Mouse (Mus musculus): ENCODE measurements around the gene Phb2. TPM values are rescaled to one million over a fixed set of nuclear protein-coding genes. Genes with fewer than 3 reads are reported as not detected.
A peak's percentile ranks its signal among the peaks of the same experiment; 100 is the strongest.

The Phb2 gene
- 237 and 245 TPM in 2 replicates for polyA plus RNA-seq (2014; fragmentation: Nextera tagmentation; extraction: Ambion mirVana)

- under 1% methylated on average over 68 of the region's 76 CpGs for WGBS
- Histone ChIP-seq H3K9ac (ENCODE audit: low read length) (peak within 1 kb of the TSS; percentile 95), H3K4me3 (ENCODE audit: low read depth, low read length) (peak within 1 kb of the TSS; percentile 98), H3K36me3 (ENCODE audit: control insufficient read depth, insufficient read depth, low read length) (peaks cover 43% of the 10 kb centered on the region), H3K27ac (ENCODE audit: low read depth, low read length) (peak within 1 kb of the TSS; percentile 58), H3K9me3 (replicated peaks; ENCODE audit: control insufficient read depth, low read length) (no peaks in the 10 kb centered on the region), H3K4me1 (ENCODE audit: control insufficient read depth, insufficient read depth, low read length) (peaks cover 18% of the 10 kb centered on the region), H3K4me2 (ENCODE audit: low read length) (peak within 1 kb of the TSS; percentile 99), H3K27me3 (replicated peaks; ENCODE audit: control insufficient read depth, insufficient read depth, low read length) (no peaks in the 10 kb centered on the region)
- DNase-seq (ENCODE audit: low spot score) (peak; percentile 99), ATAC-seq (peak; percentile 97)
Measured at GRCm38 (mm10) chr6:124711824-124712782, at the start of gene Phb2, which contains the start of gene Emg1. Phb2 (plus strand) TSS chr6:124712336. Emg1 (minus strand) TSS chr6:124712178.

- Histone ChIP-seq H3K9me3 (replicated peaks; ENCODE audit: control insufficient read depth, low read length) (no peaks in the 10 kb centered on the region), H3K4me1 (ENCODE audit: control insufficient read depth, insufficient read depth, low read length) (peaks cover 5% of the 10 kb centered on the region; the same call in 1 of the 2 replicates), H3K36me3 (ENCODE audit: control insufficient read depth, insufficient read depth, low read length) (no peaks in the 10 kb centered on the region), H3K27me3 (replicated peaks; ENCODE audit: control insufficient read depth, insufficient read depth, low read length) (no peaks in the 10 kb centered on the region), H3K4me2 (ENCODE audit: low read length) (peak within 1 kb of the TSS; percentile 61), H3K27ac (ENCODE audit: low read depth, low read length) (peak within 1 kb of the TSS; percentile 68; the same call in 1 of the 2 replicates), H3K9ac (ENCODE audit: low read length) (peak within 1 kb of the TSS; percentile 58), H3K4me3 (ENCODE audit: low read depth, low read length) (peak within 1 kb of the TSS; percentile 48)
- DNase-seq (ENCODE audit: low spot score) (peak; percentile 97), ATAC-seq (peak; percentile 97)
- under 1% methylated on average over 59 of the region's 87 CpGs for WGBS
Measured at GRCm38 (mm10) chr6:124662477-124663423, 49.4 kb upstream of the Phb2 start, which contains the start of gene Lpcat3. Lpcat3 (plus strand) TSS chr6:124663027.

GRCm38 (mm10) chr6:124663424-124663795 is 48.7 kb upstream of the Phb2 start:
- no peak for DNase-seq (ENCODE audit: low spot score)

GRCm38 (mm10) chr6:124664256-124664655 is 47.9 kb upstream of the Phb2 start:
- Histone ChIP-seq H3K27me3 (replicated peaks; ENCODE audit: control insufficient read depth, insufficient read depth, low read length) (no peaks in the 10 kb centered on the region), H3K9me3 (replicated peaks; ENCODE audit: control insufficient read depth, low read length) (no peaks in the 10 kb centered on the region), H3K36me3 (ENCODE audit: control insufficient read depth, insufficient read depth, low read length) (no peaks in the 10 kb centered on the region), H3K9ac (ENCODE audit: low read length) (no peak overlapping the region), H3K27ac (ENCODE audit: low read depth, low read length) (no peak overlapping the region), H3K4me2 (ENCODE audit: low read length) (no peak overlapping the region), H3K4me3 (ENCODE audit: low read depth, low read length) (no peak overlapping the region), H3K4me1 (ENCODE audit: control insufficient read depth, insufficient read depth, low read length) (peaks cover 5% of the 10 kb centered on the region; the same call in 1 of the 2 replicates)
- DNase-seq (ENCODE audit: low spot score) (no peak), ATAC-seq (no peak)
- 89% methylated on average over 7 of the region's 7 CpGs for WGBS

More at GRCm38 (mm10) chr6:124663424-124663795, 48.7 kb upstream of the Phb2 start:
- H3K27ac ChIP-seq (ENCODE audit: low read depth, low read length): 0 out of 2 replicates have a peak overlapping the region, but pooled peaks have one; percentile 68
- H3K4me2 ChIP-seq (ENCODE audit: low read length): peak overlapping the region; percentile 61
- ATAC-seq: no peak
- H3K9me3 ChIP-seq (replicated peaks; ENCODE audit: control insufficient read depth, low read length): no peaks in the 10 kb centered on the region
- H3K4me1 ChIP-seq (ENCODE audit: control insufficient read depth, insufficient read depth, low read length): peaks cover 5% of the 10 kb centered on the region; the same call in 1 of the 2 replicates
- H3K4me3 ChIP-seq (ENCODE audit: low read depth, low read length): peak overlapping the region; percentile 48
- H3K36me3 ChIP-seq (ENCODE audit: control insufficient read depth, insufficient read depth, low read length): no peaks in the 10 kb centered on the region
- H3K9ac ChIP-seq (ENCODE audit: low read length): peak overlapping the region; percentile 58
- no peaks in the 10 kb centered on the region for H3K27me3 ChIP-seq (replicated peaks; ENCODE audit: control insufficient read depth, insufficient read depth, low read length)
- WGBS: 26% methylated on average over 13 of the region's 13 CpGs

- Histone ChIP-seq H3K36me3 (ENCODE audit: control insufficient read depth, insufficient read depth, low read length) (no peaks in the 10 kb centered on the region), H3K27ac (ENCODE audit: low read depth, low read length) (no peak overlapping the region), H3K9ac (ENCODE audit: low read length) (no peak overlapping the region), H3K4me3 (ENCODE audit: low read depth, low read length) (no peak overlapping the region), H3K4me2 (ENCODE audit: low read length) (no peak overlapping the region), H3K27me3 (replicated peaks; ENCODE audit: control insufficient read depth, insufficient read depth, low read length) (no peaks in the 10 kb centered on the region), H3K9me3 (replicated peaks; ENCODE audit: control insufficient read depth, low read length) (no peaks in the 10 kb centered on the region), H3K4me1 (ENCODE audit: control insufficient read depth, insufficient read depth, low read length) (peaks cover 5% of the 10 kb centered on the region; the same call in 1 of the 2 replicates)
- 90% methylated on average over 10 of the region's 10 CpGs for WGBS
- ATAC-seq (no peak), DNase-seq (ENCODE audit: low spot score) (no peak)
Measured at GRCm38 (mm10) chr6:124665011-124665410, 47.1 kb upstream of the Phb2 start.

GRCm38 (mm10) chr6:124669234-124669859 is 42.8 kb upstream of the Phb2 start:
- DNase-seq (ENCODE audit: low spot score) (no peak), ATAC-seq (no peak)
- no peaks in the 10 kb centered on the region for H3K9me3 ChIP-seq (replicated peaks; ENCODE audit: control insufficient read depth, low read length)
- no peak overlapping the region for H3K9ac ChIP-seq (ENCODE audit: low read length)
- H3K4me2 ChIP-seq (ENCODE audit: low read length): no peak overlapping the region
- no peaks in the 10 kb centered on the region for H3K36me3 ChIP-seq (ENCODE audit: control insufficient read depth, insufficient read depth, low read length)
- WGBS: 93% methylated on average over 11 of the region's 11 CpGs
- H3K4me3 ChIP-seq (ENCODE audit: low read depth, low read length): no peak overlapping the region
- H3K4me1 ChIP-seq (ENCODE audit: control insufficient read depth, insufficient read depth, low read length): no peaks in the 10 kb centered on the region
- H3K27me3 ChIP-seq (replicated peaks; ENCODE audit: control insufficient read depth, insufficient read depth, low read length): no peaks in the 10 kb centered on the region
- no peak overlapping the region for H3K27ac ChIP-seq (ENCODE audit: low read depth, low read length)

- no peaks in the 10 kb centered on the region for H3K27me3 ChIP-seq (replicated peaks; ENCODE audit: control insufficient read depth, insufficient read depth, low read length)
- no peak overlapping the region for H3K4me3 ChIP-seq (ENCODE audit: low read depth, low read length)
- no peak overlapping the region for H3K9ac ChIP-seq (ENCODE audit: low read length)
- no peaks in the 10 kb centered on the region for H3K36me3 ChIP-seq (ENCODE audit: control insufficient read depth, insufficient read depth, low read length)
- no peak for ATAC-seq
- DNase-seq (ENCODE audit: low spot score): no peak
- no peaks in the 10 kb centered on the region for H3K4me1 ChIP-seq (ENCODE audit: control insufficient read depth, insufficient read depth, low read length)
- no peaks in the 10 kb centered on the region for H3K9me3 ChIP-seq (replicated peaks; ENCODE audit: control insufficient read depth, low read length)
- H3K27ac ChIP-seq (ENCODE audit: low read depth, low read length): no peak overlapping the region
- 91% methylated on average over 7 of the region's 7 CpGs for WGBS
- no peak overlapping the region for H3K4me2 ChIP-seq (ENCODE audit: low read length)
Measured at GRCm38 (mm10) chr6:124670281-124670900, 41.7 kb upstream of the Phb2 start.

GRCm38 (mm10) chr6:124672100-124672499 is 40.0 kb upstream of the Phb2 start:
- H3K27ac ChIP-seq (ENCODE audit: low read depth, low read length): no peak overlapping the region
- no peak for DNase-seq (ENCODE audit: low spot score)
- no peak overlapping the region for H3K4me3 ChIP-seq (ENCODE audit: low read depth, low read length)
- no peak overlapping the region for H3K4me2 ChIP-seq (ENCODE audit: low read length)
- H3K36me3 ChIP-seq (ENCODE audit: control insufficient read depth, insufficient read depth, low read length): no peaks in the 10 kb centered on the region
- ATAC-seq: no peak
- H3K9me3 ChIP-seq (replicated peaks; ENCODE audit: control insufficient read depth, low read length): no peaks in the 10 kb centered on the region
- H3K4me1 ChIP-seq (ENCODE audit: control insufficient read depth, insufficient read depth, low read length): no peaks in the 10 kb centered on the region
- H3K27me3 ChIP-seq (replicated peaks; ENCODE audit: control insufficient read depth, insufficient read depth, low read length): no peaks in the 10 kb centered on the region
- no peak overlapping the region for H3K9ac ChIP-seq (ENCODE audit: low read length)
- WGBS: 47% methylated on average over 6 of the region's 6 CpGs

All from forebrain, embryonic 14.5 days (tissue).